Mouse (Mus musculus): ENCODE measurements around the gene Tenm2. TPM values are rescaled to one million over a fixed set of nuclear protein-coding genes. Genes with fewer than 3 reads are reported as not detected.

Gene Tenm2
- total and polyA plus RNA-seq, 3 experiments = not detected

DNA sequence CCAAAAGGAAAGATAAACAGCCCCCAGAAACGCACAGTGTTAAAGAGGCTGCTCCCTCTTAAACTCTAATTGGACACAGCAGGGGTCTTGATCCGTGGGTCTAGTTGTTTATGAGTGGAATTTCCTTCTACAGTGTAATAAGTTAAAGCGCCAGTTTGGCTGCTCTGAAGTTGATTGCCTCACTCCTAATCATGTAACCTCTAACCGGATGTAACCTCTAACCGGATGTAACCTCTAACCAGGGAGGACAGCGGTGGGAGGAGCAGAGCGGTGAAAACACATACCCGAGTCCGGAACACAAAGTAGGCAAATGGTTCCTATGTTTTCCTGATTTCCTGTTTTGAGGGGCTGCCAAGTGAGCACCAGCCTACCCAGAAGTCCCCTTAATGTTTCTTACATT, 871.3 kb downstream of the Tenm2 start:
- no peak overlapping the region for H3K4me2 ChIP-seq (ENCODE audit: insufficient read depth, low read depth, poor library complexity, severe bottlenecking)
- H3K4me3 ChIP-seq (replicated peaks in 1 of 3; ENCODE audit: low read depth in 2 of 3, low read length in 2 of 3, poor library complexity in 1 of 3) = no peak overlapping the region
- H3K27me3 ChIP-seq (replicated peaks) = no peaks in the 10 kb centered on the region
- H3K36me3 ChIP-seq (replicated peaks in 1 of 2; ENCODE audit: control insufficient read depth in 1 of 2, insufficient read depth in 1 of 2, low read length in 1 of 2) = no peaks in the 10 kb centered on the region
- no peaks in the 10 kb centered on the region for H3K4me1 ChIP-seq (ENCODE audit: control insufficient read depth in 1 of 2, insufficient read depth in 2 of 2)
- H3K9ac ChIP-seq (ENCODE audit: insufficient read depth, low read depth) = no peak overlapping the region
- in situ Hi-C loops (cut with MboI; ENCODE audit: low pct_ligation_motif_present, low pct_unique_long_range_greater_than_20kb, low sequenced_read_pairs) = no loop called here
- H3K79me2 ChIP-seq (replicated peaks; ENCODE audit: control insufficient read depth, extremely low read depth, insufficient read depth, poor library complexity, severe bottlenecking) = no peaks in the 10 kb centered on the region
- DNase-seq (ENCODE audit: extremely low read depth) = no peak
- H3K9me3 ChIP-seq (replicated peaks; ENCODE audit: low read length) = peaks cover 84% of the 10 kb centered on the region
- dilution Hi-C loops (cut with MboI; ENCODE audit: extremely low pct_ligation_motif_present, extremely low pct_unique_long_range_greater_than_20kb, low sequenced_read_pairs) = no loop called here
- no peak overlapping the region for H3K27ac ChIP-seq (ENCODE audit: insufficient read depth, low read depth)
- TF ChIP-seq CHD2 (IDR thresholded peaks at IDR 0.05; ENCODE audit: low read length) = no peak
- TF ChIP-seq JUND (conservative IDR thresholded peaks at IDR 0.05; ENCODE audit: low read depth, low read length) = no peak
- TF ChIP-seq MEF2A (IDR thresholded peaks at IDR 0.05; ENCODE audit: borderline replicate concordance, low read depth, low read length) = no peak
- no peak for TF ChIP-seq IRF4 (IDR thresholded peaks at IDR 0.05; ENCODE audit: low read depth, low read length)
- TF ChIP-seq PAX5 (IDR thresholded peaks at IDR 0.05; ENCODE audit: low read length) = no peak
- TF ChIP-seq POLR2AphosphoS2 (IDR thresholded peaks at IDR 0.05; ENCODE audit: low read depth, low read length) = no peak
- no peak for TF ChIP-seq RAD21 (IDR thresholded peaks at IDR 0.05; ENCODE audit: low read depth, low read length)
- TF ChIP-seq POLR2A (IDR thresholded peaks at IDR 0.05; ENCODE audit: low read depth, low read length) = no peak
- no peak for TF ChIP-seq MYC (IDR thresholded peaks at IDR 0.05; ENCODE audit: low read depth, low read length)
- TF ChIP-seq CHD1 (IDR thresholded peaks at IDR 0.05; ENCODE audit: low read depth, low read length) = no peak
- no peak for TF ChIP-seq HCFC1 (IDR thresholded peaks at IDR 0.05; ENCODE audit: low read depth, low read length)
- TF ChIP-seq UBTF (IDR thresholded peaks at IDR 0.05; ENCODE audit: low read depth, low read length) = no peak
- no peak for TF ChIP-seq ZMIZ1 (IDR thresholded peaks at IDR 0.05; ENCODE audit: low read depth, low read length)
- TF ChIP-seq CTCF (conservative IDR thresholded peaks at IDR 0.05 in 1 of 2, IDR thresholded peaks at IDR 0.05 in 1 of 2; ENCODE audit: low read depth in 2 of 2, low read length in 2 of 2) = no peak
- no peak for TF ChIP-seq MAX (IDR thresholded peaks at IDR 0.05; ENCODE audit: low read length)

DNA sequence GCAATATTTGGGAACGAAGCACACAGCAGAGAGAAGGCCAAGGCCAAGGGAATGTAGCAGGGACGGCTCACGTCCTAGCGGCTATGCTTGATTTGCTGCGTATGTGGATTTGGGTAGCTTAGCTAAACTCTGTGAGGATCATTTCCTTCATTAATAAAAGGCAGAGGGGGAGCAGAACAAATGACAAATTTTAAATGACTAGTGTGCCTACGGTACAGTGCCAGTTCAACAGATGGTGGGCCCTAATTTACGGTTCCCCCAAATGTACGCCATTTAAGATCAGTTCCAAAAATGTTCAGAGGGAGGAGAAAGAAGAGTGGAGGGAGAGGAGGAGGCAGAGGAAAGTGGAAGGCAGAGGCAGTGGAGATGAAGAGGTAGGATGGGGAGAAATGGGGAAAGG, 873.2 kb downstream of the Tenm2 start:
- Histone ChIP-seq H3K79me2 (replicated peaks; ENCODE audit: control insufficient read depth, extremely low read depth, insufficient read depth, poor library complexity, severe bottlenecking) (no peaks in the 10 kb centered on the region), H3K9me3 (replicated peaks; ENCODE audit: low read length) (peaks cover 82% of the 10 kb centered on the region), H3K27me3 (replicated peaks) (no peaks in the 10 kb centered on the region), H3K36me3 (replicated peaks in 1 of 2; ENCODE audit: control insufficient read depth in 1 of 2, insufficient read depth in 1 of 2, low read length in 1 of 2) (no peaks in the 10 kb centered on the region), H3K4me2 (ENCODE audit: insufficient read depth, low read depth, poor library complexity, severe bottlenecking) (no peak overlapping the region), H3K4me1 (ENCODE audit: control insufficient read depth in 1 of 2, insufficient read depth in 2 of 2) (no peaks in the 10 kb centered on the region), H3K27ac (ENCODE audit: insufficient read depth, low read depth) (no peak overlapping the region), H3K9ac (ENCODE audit: insufficient read depth, low read depth) (no peak overlapping the region), H3K4me3 (replicated peaks in 1 of 3; ENCODE audit: low read depth in 2 of 3, low read length in 2 of 3, poor library complexity in 1 of 3) (no peak overlapping the region)
- in situ Hi-C loops (cut with MboI; ENCODE audit: low pct_ligation_motif_present, low pct_unique_long_range_greater_than_20kb, low sequenced_read_pairs) = no loop called here
- no peak for DNase-seq (ENCODE audit: extremely low read depth)
- no peak for TF ChIP-seq CTCF (conservative IDR thresholded peaks at IDR 0.05 in 1 of 2, IDR thresholded peaks at IDR 0.05 in 1 of 2; ENCODE audit: low read depth in 2 of 2, low read length in 2 of 2)
- TF ChIP-seq NELFE (IDR thresholded peaks at IDR 0.05; ENCODE audit: low read depth, low read length) = no peak
- TF ChIP-seq GABPA (IDR thresholded peaks at IDR 0.05; ENCODE audit: insufficient replicate concordance, low read depth, low read length) = no peak
- TF ChIP-seq RCOR1 (conservative IDR thresholded peaks at IDR 0.05; ENCODE audit: low read depth, low read length) = no peak
- no peak for TF ChIP-seq ZKSCAN1 (IDR thresholded peaks at IDR 0.05; ENCODE audit: borderline replicate concordance, low read depth, low read length)
- no peak for TF ChIP-seq E2F4 (IDR thresholded peaks at IDR 0.05; ENCODE audit: insufficient replicate concordance, low read depth, low read length)
- TF ChIP-seq POLR2A (IDR thresholded peaks at IDR 0.05; ENCODE audit: low read depth, low read length) = no peak
- TF ChIP-seq HCFC1 (IDR thresholded peaks at IDR 0.05; ENCODE audit: low read depth, low read length) = no peak
- TF ChIP-seq UBTF (IDR thresholded peaks at IDR 0.05; ENCODE audit: low read depth, low read length) = no peak
- TF ChIP-seq ETS1 (conservative IDR thresholded peaks at IDR 0.05; ENCODE audit: low read depth, low read length) = no peak
- no peak for TF ChIP-seq SMC3 (IDR thresholded peaks at IDR 0.05; ENCODE audit: low read depth, low read length)
- TF ChIP-seq MAX (IDR thresholded peaks at IDR 0.05; ENCODE audit: low read length) = no peak
- dilution Hi-C loops (cut with MboI; ENCODE audit: extremely low pct_ligation_motif_present, extremely low pct_unique_long_range_greater_than_20kb, low sequenced_read_pairs) = no loop called here
